In genomic region chr6:73184276-73184675, GRCm38 (mm10) we compare ENCODE assay signal across 14 mouse cellular contexts.
"Had no signal": no experiment of that assay in that cellular context is flagged by ENCODE, and none has a peak within 500 bp of the region (broad histone marks: within the 10 kb centered on the region; RNA-seq: fewer than 3 reads in every experiment).

No protein-coding gene starts in this region.

- ATAC-seq: liver, embryonic 12.5 days; midbrain, embryonic 15.5 days had no signal

- DNase-seq: kidney, adult 2 months; kidney, postnatal 25 days; layer of hippocampus, adult 9-11 months; liver; lung, adult 18-20 months; lung, postnatal 10 days; lung, postnatal 36 days; right cerebral cortex, adult 18-20 months; right cerebral cortex, postnatal 14 days; right cerebral cortex, postnatal 4 days; thymus, adult 2 months; thymus, postnatal 25 days had no signal
